Mouse (Mus musculus) stomach, postnatal 0 days (tissue): ENCODE measurements at regions not wholly inside any gene's neighbourhood (a gene's known extent, or its start where the extent isn't known, plus 50 kb on each side); places are given as distances from the start of the nearest gene placed in this dataset.

Experiments used
- CTCF ChIP-seq: IDR thresholded peaks from 2 replicates; pipeline ENCODE4 v1.5.1; 2016; ENCODE audit warnings: antibody characterized with exemption, low read depth, mild to moderate bottlenecking, moderate library complexity
- EP300 ChIP-seq: optimal IDR thresholded peaks from 2 replicates; pipeline ENCODE3; 2016; ENCODE audit warnings: antibody characterized with exemption

DNA sequence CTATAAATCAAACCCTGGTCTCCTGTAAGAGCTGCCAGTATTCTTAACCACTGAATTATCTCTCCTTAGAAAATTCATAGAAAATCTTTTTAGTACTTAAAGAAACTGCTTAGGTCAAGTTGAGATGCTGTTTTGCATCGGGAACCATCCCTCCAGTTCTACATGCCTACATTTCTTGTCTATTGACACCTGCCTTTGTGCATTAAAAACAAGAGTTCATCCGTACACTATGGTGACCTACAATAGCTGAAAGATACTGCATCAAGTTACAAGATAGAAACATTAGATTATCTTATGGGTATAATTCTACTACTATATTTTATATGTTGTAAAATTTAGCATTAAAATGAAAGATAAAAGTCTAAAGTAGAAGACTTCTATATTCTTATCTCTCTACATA is 57.6 kb upstream of the Immp2l start:
- TF ChIP-seq CTCF = no peak
- no peak for TF ChIP-seq EP300
